Mouse (Mus musculus) embryonic facial prominence, embryonic 14.5 days (tissue): ENCODE data around the gene Gm20388. TPM values are rescaled to one million over a fixed set of nuclear protein-coding genes. Genes with fewer than 3 reads are reported as not detected.

Source experiments
- ATAC-seq: fragments of 200-750 bp; cut with Nextera tagmentation; 2 replicates; pipeline ENCODE4 v1.8.0; 2017; ENCODE audit warnings: low read depth, moderate number of reproducible peaks, moderate TSS enrichment
- DNase-seq: peaks from one replicate; pipeline ENCODE4 v3.0.0-alpha.2; 2015; ENCODE audit warnings: low spot score
- H3K27ac ChIP-seq: fragments of 300-500 bp; sonication (generic); replicated peaks from 2 replicates; pipeline ENCODE4 v1.5.1; 2014; ENCODE audit warnings: low read depth, mild to moderate bottlenecking, low read length, moderate library complexity
- H3K27me3 ChIP-seq: fragments of 300-500 bp; sonication (generic); replicated peaks from 2 replicates; pipeline ENCODE4 v1.6.1; 2014; ENCODE audit warnings: low read length; ENCODE audit not compliant: control insufficient read depth, insufficient read depth
- H3K36me3 ChIP-seq: fragments of 300-500 bp; sonication (generic); 2 replicates; pipeline ENCODE4 v1.6.1; 2014; ENCODE audit warnings: low read length, mixed read lengths; ENCODE audit not compliant: control insufficient read depth, insufficient read depth
- H3K4me1 ChIP-seq: fragments of 300-500 bp; sonication (generic); 2 replicates; pipeline ENCODE4 v1.6.1; 2014; ENCODE audit warnings: antibody characterized with exemption, low read length; ENCODE audit not compliant: control insufficient read depth, insufficient read depth
- H3K4me2 ChIP-seq: fragments of 300-500 bp; sonication (generic); 2 replicates; pipeline ENCODE4 v1.6.1; 2014; ENCODE audit warnings: low read depth, mild to moderate bottlenecking, low read length, moderate library complexity, mixed read lengths
- H3K4me3 ChIP-seq: fragments of 300-500 bp; sonication (generic); 2 replicates; pipeline ENCODE4 v1.5.1; 2014; ENCODE audit warnings: low read depth, mild to moderate bottlenecking, low read length
- H3K9ac ChIP-seq: fragments of 300-500 bp; sonication (generic); 2 replicates; pipeline ENCODE4 v1.6.1; 2014; ENCODE audit warnings: low read depth, mild to moderate bottlenecking, low read length, moderate library complexity, mixed read lengths
- H3K9me3 ChIP-seq: fragments of 300-500 bp; sonication (generic); 2 replicates; pipeline ENCODE4 v1.6.1; 2016; ENCODE audit warnings: low read length; ENCODE audit not compliant: control insufficient read depth
- WGBS: fragments of 180-500 bp; shearing (Covaris S2); extraction: QIAGEN DNeasy Blood & Tissue Kit; methylation state at CpG from one replicate; pipeline ENCODE4 v1.1.7; 2014; 5-methylcytosine and 5-hydroxymethylcytosine counted together
- polyA plus RNA-seq: library from polyadenylated mRNA; unstranded; fragments of >200 nt; fragmentation: Nextera tagmentation; extraction: Ambion mirVana; gene quantifications from 2 replicates; pipeline ENCODE4 v1.2.1, GENCODE M21; 2014

The Gm20388 gene
- polyA plus RNA-seq, 1 experiment from 2014 or later = not detected

GRCm38 (mm10) chr8:121379387-121379786, 1468.7 kb downstream of the Gm20388 start:
- 63% methylated on average over 1 of the region's 1 CpGs for WGBS
- 0 out of 2 replicates have a peak, but pooled peaks cover 14% of the 10 kb centered on the region for H3K27me3 ChIP-seq

GRCm38 (mm10) chr8:121382583-121383241, 1472.1 kb downstream of the Gm20388 start:
- 0 out of 2 replicates have a peak, but pooled peaks cover 9% of the 10 kb centered on the region for H3K27me3 ChIP-seq
- H3K9me3 ChIP-seq = no peaks in the 10 kb centered on the region
- ATAC-seq (peak; percentile 84), DNase-seq (peak; percentile 75)
- H3K27ac ChIP-seq = 0 out of 2 replicates have a peak overlapping the region, but pooled peaks have one; percentile 39
- H3K36me3 ChIP-seq = no peaks in the 10 kb centered on the region
- H3K4me1 ChIP-seq = peaks cover 15% of the 10 kb centered on the region
- 3% methylated on average over 15 of the region's 21 CpGs for WGBS
- peak overlapping the region; percentile 69 for H3K9ac ChIP-seq
- peak overlapping the region; percentile 32 for H3K4me3 ChIP-seq
- H3K4me2 ChIP-seq = peak overlapping the region; percentile 59

More at GRCm38 (mm10) chr8:121379387-121379786, 1468.7 kb downstream of the Gm20388 start:
- DNase-seq (no peak), ATAC-seq (no peak)
- H3K4me2 ChIP-seq = no peak overlapping the region
- H3K9ac ChIP-seq = no peak overlapping the region
- H3K4me1 ChIP-seq = peaks cover 26% of the 10 kb centered on the region
- H3K27ac ChIP-seq = no peak overlapping the region
- no peak overlapping the region for H3K4me3 ChIP-seq
- H3K36me3 ChIP-seq = no peaks in the 10 kb centered on the region
- H3K9me3 ChIP-seq = no peaks in the 10 kb centered on the region

- no peak for DNase-seq
- Histone ChIP-seq H3K4me3 (no peak overlapping the region), H3K27me3 (peaks cover 13% of the 10 kb centered on the region; the same call in 1 of the 2 replicates), H3K27ac (no peak overlapping the region), H3K36me3 (no peaks in the 10 kb centered on the region), H3K4me1 (peaks cover 13% of the 10 kb centered on the region), H3K9me3 (no peaks in the 10 kb centered on the region), H3K9ac (no peak overlapping the region), H3K4me2 (no peak overlapping the region)
- 39% methylated on average over 7 of the region's 7 CpGs for WGBS
- ATAC-seq = no peak
Observed at GRCm38 (mm10) chr8:121385540-121385939, 1474.9 kb downstream of the Gm20388 start.

GRCm38 (mm10) chr8:121390608-121391007, 1480.0 kb downstream of the Gm20388 start:
- H3K27me3 ChIP-seq = peaks cover 50% of the 10 kb centered on the region
- no peaks in the 10 kb centered on the region for H3K36me3 ChIP-seq
- peak; percentile 41 for DNase-seq
- H3K9ac ChIP-seq = no peak overlapping the region
- H3K4me1 ChIP-seq = peaks cover 7% of the 10 kb centered on the region
- no peak overlapping the region for H3K4me2 ChIP-seq
- no peak overlapping the region for H3K4me3 ChIP-seq
- peak; percentile 66 for ATAC-seq
- 22% methylated on average over 11 of the region's 11 CpGs for WGBS
- H3K27ac ChIP-seq = no peak overlapping the region
- no peaks in the 10 kb centered on the region for H3K9me3 ChIP-seq

- no peak for ATAC-seq
- H3K4me1 ChIP-seq = peaks cover 13% of the 10 kb centered on the region
- 0 out of 2 replicates have a peak overlapping the region, but pooled peaks have one; percentile 23 for H3K4me2 ChIP-seq
- WGBS = 3% methylated on average over 9 of the region's 9 CpGs
- no peak overlapping the region for H3K27ac ChIP-seq
- H3K36me3 ChIP-seq = no peaks in the 10 kb centered on the region
- DNase-seq = no peak
- peaks cover 53% of the 10 kb centered on the region for H3K27me3 ChIP-seq
- H3K4me3 ChIP-seq = no peak overlapping the region
- no peak overlapping the region for H3K9ac ChIP-seq
- H3K9me3 ChIP-seq = no peaks in the 10 kb centered on the region
Observed at GRCm38 (mm10) chr8:121391254-121391653, 1480.6 kb downstream of the Gm20388 start.

- DNase-seq (peak; percentile 56), ATAC-seq (no peak)
- Histone ChIP-seq H3K9ac (no peak overlapping the region), H3K9me3 (no peaks in the 10 kb centered on the region), H3K27me3 (peaks cover 57% of the 10 kb centered on the region), H3K4me2 (0 out of 2 replicates have a peak overlapping the region, but pooled peaks have one; percentile 23), H3K4me1 (peaks cover 17% of the 10 kb centered on the region), H3K27ac (no peak overlapping the region), H3K36me3 (no peaks in the 10 kb centered on the region), H3K4me3 (no peak overlapping the region)
- WGBS = 5% methylated on average over 12 of the region's 12 CpGs
Observed at GRCm38 (mm10) chr8:121391771-121392170, 1481.1 kb downstream of the Gm20388 start.

- no peak overlapping the region for H3K9ac ChIP-seq
- no peaks in the 10 kb centered on the region for H3K36me3 ChIP-seq
- 31% methylated on average over 10 of the region's 10 CpGs for WGBS
- no peak overlapping the region for H3K4me2 ChIP-seq
- H3K9me3 ChIP-seq = no peaks in the 10 kb centered on the region
- peaks cover 63% of the 10 kb centered on the region for H3K27me3 ChIP-seq
- ATAC-seq = no peak
- H3K4me1 ChIP-seq = peaks cover 20% of the 10 kb centered on the region
- no peak overlapping the region for H3K4me3 ChIP-seq
- DNase-seq = no peak
- H3K27ac ChIP-seq = no peak overlapping the region
Observed at GRCm38 (mm10) chr8:121392482-121392881, 1481.8 kb downstream of the Gm20388 start.

GRCm38 (mm10) chr8:121393111-121393510, 1482.5 kb downstream of the Gm20388 start:
- 13% methylated on average over 9 of the region's 9 CpGs for WGBS
- H3K4me2 ChIP-seq = no peak overlapping the region
- peaks cover 20% of the 10 kb centered on the region for H3K4me1 ChIP-seq
- H3K9me3 ChIP-seq = no peaks in the 10 kb centered on the region
- ATAC-seq (no peak), DNase-seq (peak; percentile 86)
- no peak overlapping the region for H3K4me3 ChIP-seq
- H3K27ac ChIP-seq = no peak overlapping the region
- H3K27me3 ChIP-seq = peaks cover 69% of the 10 kb centered on the region
- H3K36me3 ChIP-seq = no peaks in the 10 kb centered on the region
- H3K9ac ChIP-seq = no peak overlapping the region

- H3K4me2 ChIP-seq = peak overlapping the region; percentile 36; the same call in 1 of the 2 replicates
- H3K27me3 ChIP-seq = peaks cover 69% of the 10 kb centered on the region
- DNase-seq (no peak), ATAC-seq (no peak)
- H3K4me1 ChIP-seq = peaks cover 20% of the 10 kb centered on the region
- H3K9me3 ChIP-seq = no peaks in the 10 kb centered on the region
- no peak overlapping the region for H3K4me3 ChIP-seq
- no peaks in the 10 kb centered on the region for H3K36me3 ChIP-seq
- 26% methylated on average over 5 of the region's 5 CpGs for WGBS
- peak overlapping the region; percentile 56; the same call in 1 of the 2 replicates for H3K27ac ChIP-seq
- H3K9ac ChIP-seq = no peak overlapping the region
Observed at GRCm38 (mm10) chr8:121394686-121395085, 1484.0 kb downstream of the Gm20388 start.
